ENCODE assay signal across 10 mouse cellular contexts in the genomic region with DNA sequence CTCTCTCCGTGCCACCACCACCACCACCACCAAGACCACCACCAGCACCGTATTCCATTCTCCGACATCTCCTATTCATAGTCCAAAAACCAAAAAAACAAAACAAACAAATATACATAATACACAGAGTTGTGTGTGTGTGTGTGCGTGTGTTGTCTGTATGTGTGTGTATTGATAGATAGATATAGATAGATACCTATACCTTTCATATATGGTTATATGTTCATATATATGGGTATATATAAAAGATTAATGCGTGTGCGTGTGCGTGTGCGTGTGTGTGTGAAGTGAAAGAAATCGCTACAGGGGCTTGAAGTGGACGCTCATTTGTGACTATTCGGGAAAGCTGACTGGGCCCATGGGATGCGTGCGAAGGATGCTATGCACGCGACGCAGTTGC. TPM values are rescaled to one million over a fixed set of nuclear protein-coding genes. Genes with fewer than 3 reads are reported as not detected.
DNase-seq lines count a peak whose midpoint lies in the region; ATAC-seq lines count a peak whose summit lies in the region.
"Not testable (repeated sequence)": the region's sequence is repeated elsewhere in the genome, so short reads cannot be mapped to it uniquely, and the experiment has no call there.
"Had no signal": no experiment of that assay in that cellular context is flagged by ENCODE, and none has a peak within 500 bp of the region (broad histone marks: within the 10 kb centered on the region; RNA-seq: fewer than 3 reads in every experiment).

No protein-coding gene starts in this region.

- peaks cover 28% of the 10 kb centered on the region for H3K27me3 ChIP-seq in embryonic facial prominence, embryonic 14.5 days (replicated peaks; ENCODE audit: control insufficient read depth, insufficient read depth, low read length)
- H3K27me3 ChIP-seq in forebrain, embryonic 15.5 days: peaks cover 27% of the 10 kb centered on the region
- peaks cover 35% of the 10 kb centered on the region for H3K27me3 ChIP-seq in heart, embryonic 15.5 days
- H3K27me3 ChIP-seq in hindbrain, embryonic 15.5 days: peaks cover 26% of the 10 kb centered on the region
- peaks cover 21% of the 10 kb centered on the region for H3K27me3 ChIP-seq in liver, embryonic 11.5 days (replicated peaks; ENCODE audit: control insufficient read depth, insufficient read depth, low read length)
- peaks cover 43% of the 10 kb centered on the region for H3K27me3 ChIP-seq in midbrain, embryonic 12.5 days

- not testable (repeated sequence) for H3K9ac ChIP-seq in embryonic facial prominence, embryonic 14.5 days (ENCODE audit: low read depth, low read length); forebrain, embryonic 15.5 days (replicated peaks); heart, embryonic 15.5 days; hindbrain, embryonic 15.5 days; liver, embryonic 11.5 days (ENCODE audit: low read depth, low read length); midbrain, embryonic 12.5 days (replicated peaks)

- H3K9me3 ChIP-seq in embryonic facial prominence, embryonic 14.5 days (ENCODE audit: control insufficient read depth, low read length); forebrain, embryonic 15.5 days; heart, embryonic 15.5 days (replicated peaks); hindbrain, embryonic 15.5 days; liver, embryonic 11.5 days (ENCODE audit: control insufficient read depth, low read length); midbrain, embryonic 12.5 days: not testable (repeated sequence)

- ATAC-seq in embryonic facial prominence, embryonic 14.5 days (ENCODE audit: low read depth); forebrain, embryonic 15.5 days (replicated peaks); heart, embryonic 15.5 days (replicated peaks; ENCODE audit: insufficient number of reproducible peaks, insufficient read depth, low FRiP score, low read depth); hindbrain, embryonic 15.5 days (ENCODE audit: low FRiP score, low read depth); liver, embryonic 11.5 days (replicated peaks; ENCODE audit: low FRiP score); midbrain, embryonic 12.5 days (ENCODE audit: low FRiP score, low read depth): not testable (repeated sequence)

- 25% methylated on average over 11 of the region's 16 CpGs for WGBS in embryonic facial prominence, embryonic 14.5 days
- WGBS in forebrain, embryonic 15.5 days: 26% methylated on average over 16 of the region's 16 CpGs
- WGBS in heart, embryonic 15.5 days: 28% methylated on average over 16 of the region's 16 CpGs
- WGBS in hindbrain, embryonic 15.5 days: 17% methylated on average over 16 of the region's 16 CpGs
- WGBS in liver, embryonic 11.5 days: 23% methylated on average over 11 of the region's 16 CpGs
- 19% methylated on average over 16 of the region's 16 CpGs for WGBS in midbrain, embryonic 12.5 days

- H3K4me3 ChIP-seq in embryonic facial prominence, embryonic 14.5 days (ENCODE audit: low read depth, low read length); heart, embryonic 15.5 days; liver, embryonic 11.5 days (ENCODE audit: low read depth, low read length); midbrain, embryonic 12.5 days: not testable (repeated sequence)
- H3K4me3 ChIP-seq in forebrain, embryonic 15.5 days: peak overlapping the region; percentile 12; the same call in 1 of the 2 replicates
- H3K4me3 ChIP-seq in hindbrain, embryonic 15.5 days: peak overlapping the region; percentile 10; the same call in 1 of the 2 replicates

- DNase-seq in A20 (ENCODE audit: low read depth, low spot score): peak; percentile 18
- DNase-seq in embryonic facial prominence, embryonic 14.5 days (ENCODE audit: low spot score); liver, embryonic 11.5 days (ENCODE audit: low spot score): not testable (repeated sequence)
- peak; percentile 26 for DNase-seq in neural tube, embryonic 10.5 days (ENCODE audit: extremely low spot score, low spot score)

- H3K4me2 ChIP-seq in embryonic facial prominence, embryonic 14.5 days (ENCODE audit: low read depth, low read length): peak overlapping the region; percentile 31; the same call in 1 of the 2 replicates
- not testable (repeated sequence) for H3K4me2 ChIP-seq in forebrain, embryonic 15.5 days (replicated peaks)
- peak overlapping the region; percentile 32; the same call in 1 of the 2 replicates for H3K4me2 ChIP-seq in heart, embryonic 15.5 days
- peak overlapping the region; percentile 33 for H3K4me2 ChIP-seq in hindbrain, embryonic 15.5 days
- 0 out of 2 replicates have a peak overlapping the region, but pooled peaks have one; percentile 27 for H3K4me2 ChIP-seq in liver, embryonic 11.5 days
- 0 out of 2 replicates have a peak overlapping the region, but pooled peaks have one; percentile 0 for H3K4me2 ChIP-seq in midbrain, embryonic 12.5 days (replicated peaks)

- not testable (repeated sequence) for H3K27ac ChIP-seq in embryonic facial prominence, embryonic 14.5 days (replicated peaks; ENCODE audit: low read depth, low read length); forebrain, embryonic 15.5 days (replicated peaks); heart, embryonic 15.5 days; hindbrain, embryonic 15.5 days (replicated peaks); liver, embryonic 11.5 days (ENCODE audit: low read depth, low read length); midbrain, embryonic 12.5 days (replicated peaks)

- not testable (repeated sequence) for H3K36me3 ChIP-seq in embryonic facial prominence, embryonic 14.5 days (ENCODE audit: control insufficient read depth, insufficient read depth, low read length); forebrain, embryonic 15.5 days; heart, embryonic 15.5 days; hindbrain, embryonic 15.5 days; liver, embryonic 11.5 days (ENCODE audit: control insufficient read depth, insufficient read depth, low read length); midbrain, embryonic 12.5 days

- H3K4me1 ChIP-seq in embryonic facial prominence, embryonic 14.5 days (ENCODE audit: control insufficient read depth, insufficient read depth, low read length); forebrain, embryonic 15.5 days; heart, embryonic 15.5 days (replicated peaks); hindbrain, embryonic 15.5 days (replicated peaks); liver, embryonic 11.5 days (replicated peaks; ENCODE audit: control insufficient read depth, insufficient read depth, low read length); midbrain, embryonic 12.5 days: not testable (repeated sequence)

RNA-seq across cellular contexts. Expression of gene Fcgr3, which starts 6.1 kb away (rescaled TPM):
- 20.5 and 25.0 TPM in 2 replicates for polyA plus RNA-seq in embryonic facial prominence, embryonic 14.5 days (2014; fragmentation: Nextera tagmentation; extraction: Ambion mirVana)
- polyA plus RNA-seq in forebrain, embryonic 15.5 days (2015; fragmentation: Nextera tagmentation; extraction: Ambion mirVana): 8.7 and 8.8 TPM in 2 replicates
- polyA plus RNA-seq in heart, embryonic 15.5 days (2015; fragmentation: Nextera tagmentation; extraction: Ambion mirVana): 10.4 and 11.9 TPM in 2 replicates
- polyA plus RNA-seq in hindbrain, embryonic 15.5 days (2015; fragmentation: Nextera tagmentation; extraction: Ambion mirVana): 9.6 and 12.3 TPM in 2 replicates
- polyA plus RNA-seq in liver, embryonic 11.5 days (2014; fragmentation: Nextera tagmentation; extraction: Ambion mirVana): 28.7 and 29.8 TPM in 2 replicates
- 5.8 and 9.8 TPM in 2 replicates for polyA plus RNA-seq in midbrain, embryonic 12.5 days (2016; fragmentation: Nextera tagmentation; extraction: Ambion mirVana)
- polyA plus RNA-seq: CD4-positive, CD25-positive, alpha-beta regulatory T cell, adult 4 months had no signal

RNA-seq across cellular contexts. Expression of gene Cfap126, which starts 42.8 kb away (rescaled TPM):
- polyA plus RNA-seq in embryonic facial prominence, embryonic 14.5 days (2014; fragmentation: Nextera tagmentation; extraction: Ambion mirVana): 4.4 and 12.3 TPM in 2 replicates
- polyA plus RNA-seq in forebrain, embryonic 15.5 days (2015; fragmentation: Nextera tagmentation; extraction: Ambion mirVana): 4.0 and 10.3 TPM in 2 replicates
- polyA plus RNA-seq in heart, embryonic 15.5 days (2015; fragmentation: Nextera tagmentation; extraction: Ambion mirVana): 2.7 and 3.5 TPM in 2 replicates
- 7.7 and 14.1 TPM in 2 replicates for polyA plus RNA-seq in hindbrain, embryonic 15.5 days (2015; fragmentation: Nextera tagmentation; extraction: Ambion mirVana)
- 1.4 and 2.2 TPM in 2 replicates for polyA plus RNA-seq in liver, embryonic 11.5 days (2014; fragmentation: Nextera tagmentation; extraction: Ambion mirVana)
- 1.7 and 3.6 TPM in 2 replicates for polyA plus RNA-seq in midbrain, embryonic 12.5 days (2016; fragmentation: Nextera tagmentation; extraction: Ambion mirVana)

RNA-seq across cellular contexts. Expression of gene Fcgr4, which starts 52.2 kb away (rescaled TPM):
- polyA plus RNA-seq in embryonic facial prominence, embryonic 14.5 days (2014; fragmentation: Nextera tagmentation; extraction: Ambion mirVana): 0.81 and 0.92 TPM in 2 replicates
- 0.34 and 0.36 TPM in 2 replicates for polyA plus RNA-seq in forebrain, embryonic 15.5 days (2015; fragmentation: Nextera tagmentation; extraction: Ambion mirVana)
- 1.1 and 1.4 TPM in 2 replicates for polyA plus RNA-seq in heart, embryonic 15.5 days (2015; fragmentation: Nextera tagmentation; extraction: Ambion mirVana)
- polyA plus RNA-seq in hindbrain, embryonic 15.5 days (2015; fragmentation: Nextera tagmentation; extraction: Ambion mirVana): 0.27 and 1.0 TPM in 2 replicates
- polyA plus RNA-seq in liver, embryonic 11.5 days (2014; fragmentation: Nextera tagmentation; extraction: Ambion mirVana): 1.5 and 2.4 TPM in 2 replicates
- 0.19 TPM in 1 of 2 replicates, not detected in the other for polyA plus RNA-seq in midbrain, embryonic 12.5 days (2016; fragmentation: Nextera tagmentation; extraction: Ambion mirVana)
- polyA plus RNA-seq: limb, embryonic 10.5 days had no signal
